Mouse (Mus musculus) intestine, embryonic 16.5 days (tissue): ENCODE data around the gene Tmem240. TPM values are rescaled to one million over a fixed set of nuclear protein-coding genes. Genes with fewer than 3 reads are reported as not detected.
"Not testable (repeated sequence)": the region's sequence is repeated elsewhere in the genome, so short reads cannot be mapped to it uniquely, and the experiment has no call there.

Experiments used
- ATAC-seq: fragments of 200-750 bp; cut with Nextera tagmentation; 2 replicates; pipeline ENCODE4 v1.8.0; 2017; ENCODE audit warnings: moderate TSS enrichment, moderate library complexity
- H3K27ac ChIP-seq: fragments of 300-500 bp; sonication (generic); 2 replicates; pipeline ENCODE4 v1.5.1; 2014; ENCODE audit warnings: mild to moderate bottlenecking, low read length
- H3K27me3 ChIP-seq: fragments of 300-500 bp; sonication (generic); replicated peaks from 2 replicates; pipeline ENCODE4 v1.6.1; 2014; ENCODE audit warnings: low read length, control low read depth, mixed read lengths; ENCODE audit not compliant: control insufficient read depth, insufficient read depth
- H3K36me3 ChIP-seq: fragments of 300-500 bp; sonication (generic); 2 replicates; pipeline ENCODE4 v1.6.1; 2014; ENCODE audit warnings: low read length, control low read depth; ENCODE audit not compliant: control insufficient read depth, insufficient read depth
- H3K4me1 ChIP-seq: fragments of 300-500 bp; sonication (generic); 2 replicates; pipeline ENCODE4 v1.6.1; 2014; ENCODE audit warnings: low read length, control low read depth, mixed read lengths; ENCODE audit not compliant: control insufficient read depth, insufficient read depth
- H3K4me2 ChIP-seq: fragments of 300-500 bp; sonication (generic); 2 replicates; pipeline ENCODE4 v1.6.1; 2014; ENCODE audit warnings: low read depth, low read length, control low read depth
- H3K4me3 ChIP-seq: fragments of 300-500 bp; sonication (generic); 2 replicates; pipeline ENCODE4 v1.5.1; 2014; ENCODE audit warnings: mild to moderate bottlenecking, low read length
- H3K9ac ChIP-seq: fragments of 300-500 bp; sonication (generic); 2 replicates; pipeline ENCODE4 v1.6.1; 2014; ENCODE audit warnings: low read depth, low read length
- H3K9me3 ChIP-seq: fragments of 300-500 bp; sonication (generic); 2 replicates; pipeline ENCODE4 v1.6.1; 2016; ENCODE audit warnings: low read length, control low read depth; ENCODE audit not compliant: control insufficient read depth
- WGBS: fragments of 180-500 bp; shearing (Covaris S2); extraction: QIAGEN DNeasy Blood & Tissue Kit; methylation state at CpG from one replicate; pipeline ENCODE4 v1.1.7; 2014; 5-methylcytosine and 5-hydroxymethylcytosine counted together
- microRNA-seq: library from miRNA; unstranded; fragments of <30 nt; microRNA quantifications from one replicate; pipeline ENCODE4, GENCODE M21; 2016
- polyA plus RNA-seq: library from polyadenylated mRNA; unstranded; fragments of >200 nt; fragmentation: Nextera tagmentation; extraction: Ambion mirVana; gene quantifications from 2 replicates; pipeline ENCODE4 v1.2.1, GENCODE M21; 2015

Tmem240 gene
- polyA plus RNA-seq, 1 experiment from 2014 or later, result 0.23 TPM

- H3K4me2 ChIP-seq, result peak within 1 kb of the TSS; percentile 73
- H3K27me3 ChIP-seq, result no peaks in the 10 kb centered on the region
- peaks cover 15% of the 10 kb centered on the region for H3K4me1 ChIP-seq
- peak within 1 kb of the TSS; percentile 97 for H3K27ac ChIP-seq
- H3K36me3 ChIP-seq, result no peaks in the 10 kb centered on the region
- no peak for ATAC-seq
- H3K9me3 ChIP-seq, result no peaks in the 10 kb centered on the region
- peak within 1 kb of the TSS; percentile 91 for H3K9ac ChIP-seq
- WGBS, result 60% methylated on average over 5 of the region's 5 CpGs
- H3K4me3 ChIP-seq, result peak within 1 kb of the TSS; percentile 76
These were observed 51.2 kb downstream of the Tmem240 start, which contains the start of gene Tmem88b for GRCm38 (mm10) chr4:155785819-155786218. Gene Tmem88b (minus strand): TSS chr4:155785874.

- Histone ChIP-seq H3K27me3 (no peaks in the 10 kb centered on the region), H3K9me3 (no peaks in the 10 kb centered on the region), H3K9ac (no peak overlapping the region), H3K4me2 (no peak overlapping the region), H3K4me3 (no peak overlapping the region), H3K27ac (no peak overlapping the region), H3K4me1 (peaks cover 12% of the 10 kb centered on the region), H3K36me3 (no peaks in the 10 kb centered on the region)
- 68% methylated on average over 3 of the region's 3 CpGs for WGBS
- ATAC-seq, result no peak
These were observed 53.7 kb downstream of the Tmem240 start for GRCm38 (mm10) chr4:155788300-155788699.

GRCm38 (mm10) chr4:155788833-155789232, 54.2 kb downstream of the Tmem240 start:
- H3K9me3 ChIP-seq, H3K9ac ChIP-seq, H3K27ac ChIP-seq, H3K4me2 ChIP-seq, H3K27me3 ChIP-seq, ATAC-seq, H3K36me3 ChIP-seq, H3K4me3 ChIP-seq: not testable (repeated sequence)
- H3K4me1 ChIP-seq, result peaks cover 12% of the 10 kb centered on the region
- WGBS, result 78% methylated on average over 4 of the region's 4 CpGs

- Histone ChIP-seq H3K9ac (0 out of 2 replicates have a peak within 1 kb of the TSS, but pooled peaks have one; percentile 29), H3K27ac (no peak within 1 kb of the TSS), H3K9me3 (no peaks in the 10 kb centered on the region), H3K36me3 (no peaks in the 10 kb centered on the region), H3K4me1 (0 out of 2 replicates have a peak, but pooled peaks cover 7% of the 10 kb centered on the region), H3K4me2 (no peak within 1 kb of the TSS), H3K4me3 (no peak within 1 kb of the TSS), H3K27me3 (no peaks in the 10 kb centered on the region)
- ATAC-seq, result no peak
- WGBS, result 69% methylated on average over 3 of the region's 3 CpGs
These were observed 55.5 kb downstream of the Tmem240 start, which contains the start of gene Ankrd65 for GRCm38 (mm10) chr4:155790021-155790489. Gene Ankrd65 (plus strand): TSS chr4:155790439.

Small RNA genes within 50 kb of the gene (microRNA-seq; reads per million reads assigned to microRNA genes)
- gene Gm27743, result not detected

Other genes starting within 250 kb of the Tmem240 start
- gene Gnb1, start 243.4 kb upstream of the Tmem240 start, polyA plus RNA-seq, result 300 and 376 TPM in 2 replicates
- gene Nadk, start 172.4 kb upstream of the Tmem240 start, polyA plus RNA-seq, result 97.3 and 98.2 TPM in 2 replicates
- gene Slc35e2, start 133.4 kb upstream of the Tmem240 start, polyA plus RNA-seq, result 6.2 and 7.1 TPM in 2 replicates
- gene Cdk11b, start 109.9 kb upstream of the Tmem240 start, polyA plus RNA-seq, result 48.4 and 49.8 TPM in 2 replicates
- not detected in 2 replicates for gene Gm10563, start 89.4 kb upstream of the Tmem240 start, polyA plus RNA-seq
- gene Mmp23, start 81.4 kb upstream of the Tmem240 start, polyA plus RNA-seq, result 39.6 and 41.3 TPM in 2 replicates
- 18.6 and 18.7 TPM in 2 replicates for gene Mib2, start 65.6 kb upstream of the Tmem240 start, polyA plus RNA-seq
- 1.9 and 2.0 TPM in 2 replicates for gene Fndc10, start 40.5 kb upstream of the Tmem240 start, polyA plus RNA-seq
- gene Ssu72, start 30.0 kb upstream of the Tmem240 start, polyA plus RNA-seq, result 155 and 163 TPM in 2 replicates
- gene Atad3a, start 26.3 kb downstream of the Tmem240 start, polyA plus RNA-seq, result 142 and 150 TPM in 2 replicates
- 18.9 TPM in 2 replicates for gene Vwa1, start 39.9 kb downstream of the Tmem240 start, polyA plus RNA-seq
- 0.89 and 1.1 TPM in 2 replicates for gene Tmem88b, start 51.1 kb downstream of the Tmem240 start, polyA plus RNA-seq
- gene Ankrd65, start 55.6 kb downstream of the Tmem240 start, polyA plus RNA-seq, result not detected in 2 replicates
- 210 and 226 TPM in 2 replicates for gene Mrpl20, start 68.1 kb downstream of the Tmem240 start, polyA plus RNA-seq
- 130 and 131 TPM in 2 replicates for gene Ccnl2, start 77.7 kb downstream of the Tmem240 start, polyA plus RNA-seq
- 180 and 196 TPM in 2 replicates for gene Aurkaip1, start 96.5 kb downstream of the Tmem240 start, polyA plus RNA-seq
- 76.3 and 80.5 TPM in 2 replicates for gene Mxra8, start 104.9 kb downstream of the Tmem240 start, polyA plus RNA-seq
- 3.7 and 4.7 TPM in 2 replicates for gene Dvl1, start 112.6 kb downstream of the Tmem240 start, polyA plus RNA-seq
- gene Tas1r3, start 128.6 kb downstream of the Tmem240 start, polyA plus RNA-seq, result 0.28 and 0.32 TPM in 2 replicates
- 23.6 and 24.9 TPM in 2 replicates for gene Cptp, start 134.6 kb downstream of the Tmem240 start, polyA plus RNA-seq
- gene Ints11, start 134.7 kb downstream of the Tmem240 start, polyA plus RNA-seq, result 60.0 and 67.1 TPM in 2 replicates
- gene Pusl1, start 157.0 kb downstream of the Tmem240 start, polyA plus RNA-seq, result 49.4 and 58.6 TPM in 2 replicates
- gene Acap3, start 157.0 kb downstream of the Tmem240 start, polyA plus RNA-seq, result 9.8 and 10.8 TPM in 2 replicates
- 89.5 and 93.4 TPM in 2 replicates for gene Ube2j2, start 209.0 kb downstream of the Tmem240 start, polyA plus RNA-seq
- gene C1qtnf12, start 227.5 kb downstream of the Tmem240 start, polyA plus RNA-seq, result 59.9 and 75.4 TPM in 2 replicates